Mouse (Mus musculus) liver, adult 2 months (tissue): ENCODE results near the gene Larp1.

Source experiments
- CTCF ChIP-seq: fragments of 200-500 bp; IDR thresholded peaks from 2 replicates; pipeline ENCODE4 v1.5.1; 2011; ENCODE audit warnings: low read depth, low read length, control low read depth
- POLR2A ChIP-seq: fragments of 200-500 bp; IDR thresholded peaks from 2 replicates; pipeline ENCODE4 v1.6.1; 2011; ENCODE audit warnings: low read length, control low read depth; ENCODE audit not compliant: insufficient read depth; ENCODE audit errors: extremely low read depth

- TF ChIP-seq POLR2A (0 out of 2 replicates have a peak, but pooled peaks have one; percentile 53), CTCF (no peak)
Measured at GRCm38 (mm10) chr11:58093021-58093528, 84.2 kb downstream of the Larp1 start, which contains the start of gene Gm12248.
